Mouse (Mus musculus): ENCODE measurements around the gene Cd82.

The Cd82 gene

GRCm38 (mm10) chr2:93412101-93412500, 50.8 kb downstream of the Cd82 start:
- DNase-seq = no peak

GRCm38 (mm10) chr2:93410899-93411570, 51.9 kb downstream of the Cd82 start:
- no peak for DNase-seq

DNA sequence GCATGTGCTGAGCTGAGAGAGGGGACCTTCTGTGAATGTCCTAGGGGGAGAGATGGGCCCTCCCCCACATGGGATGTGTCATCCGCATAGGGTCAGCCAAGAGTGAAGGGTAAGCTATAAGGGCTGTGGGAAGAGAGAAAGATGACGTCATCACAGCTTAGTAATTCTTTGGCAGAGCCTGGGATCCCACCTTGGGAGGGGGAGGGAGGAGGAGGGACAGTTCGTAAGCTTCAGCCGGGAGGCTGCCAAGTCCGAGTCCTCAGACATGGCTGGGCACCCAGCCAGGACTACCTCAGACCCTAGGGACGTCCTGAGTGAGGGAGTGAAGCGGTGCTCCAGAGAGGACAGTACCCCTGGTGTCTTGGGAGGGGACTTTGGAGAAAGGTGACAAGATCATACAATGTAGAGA, 57.9 kb downstream of the Cd82 start:
- no peak for DNase-seq

- no peak for DNase-seq
Measured at GRCm38 (mm10) chr2:93404169-93404568, 58.8 kb downstream of the Cd82 start.

GRCm38 (mm10) chr2:93403267-93403666, 59.7 kb downstream of the Cd82 start:
- no peak for DNase-seq

DNA sequence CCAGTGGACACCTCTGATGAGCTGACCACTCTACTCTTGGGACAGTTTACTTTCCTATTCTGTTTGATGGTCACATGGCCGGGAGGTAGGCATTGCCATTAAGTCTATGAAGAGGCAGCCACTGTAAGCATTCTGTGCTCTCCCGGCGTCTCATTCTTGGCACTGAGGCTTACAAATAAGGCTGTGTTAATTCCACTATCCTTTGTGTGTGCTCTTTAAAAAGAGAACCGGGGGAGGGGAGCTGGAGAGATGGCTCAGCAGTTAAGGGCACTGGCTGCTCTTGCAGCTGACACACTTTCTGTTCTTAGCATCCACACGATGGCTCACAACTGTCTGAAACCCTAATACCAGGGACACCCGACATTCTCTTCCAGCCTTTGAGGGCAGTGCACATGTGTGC, 71.7 kb downstream of the Cd82 start:
- DNase-seq = no peak

GRCm38 (mm10) chr2:93390170-93390926, 72.6 kb downstream of the Cd82 start:
- DNase-seq = no peak

- no peak for DNase-seq
Measured at GRCm38 (mm10) chr2:93386958-93387357, 76.0 kb downstream of the Cd82 start.

- DNase-seq = no peak
Measured at GRCm38 (mm10) chr2:93383831-93384230, 79.1 kb downstream of the Cd82 start.

GRCm38 (mm10) chr2:93380680-93381089, 82.3 kb downstream of the Cd82 start:
- DNase-seq = no peak

DNA sequence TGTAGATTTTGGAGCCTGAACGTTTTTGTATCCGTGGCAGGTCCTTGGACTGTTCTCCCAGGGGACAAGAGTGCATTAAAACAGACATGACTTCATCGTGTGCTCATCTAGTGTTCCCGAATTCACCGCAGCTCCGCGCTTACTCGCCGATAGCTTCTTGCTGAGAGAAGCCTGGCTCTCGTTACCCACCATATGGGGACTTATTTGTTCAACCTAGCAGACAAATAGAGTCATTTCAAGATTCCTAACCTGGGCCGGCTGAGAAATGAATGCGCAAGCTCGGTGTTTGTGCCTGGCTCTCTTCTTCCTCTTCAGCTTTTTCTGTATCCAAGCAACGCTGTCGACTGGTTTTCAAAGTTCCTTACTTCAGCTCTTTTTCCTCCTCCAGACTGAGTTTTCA, 85.1 kb downstream of the Cd82 start:
- DNase-seq = no peak

DNA sequence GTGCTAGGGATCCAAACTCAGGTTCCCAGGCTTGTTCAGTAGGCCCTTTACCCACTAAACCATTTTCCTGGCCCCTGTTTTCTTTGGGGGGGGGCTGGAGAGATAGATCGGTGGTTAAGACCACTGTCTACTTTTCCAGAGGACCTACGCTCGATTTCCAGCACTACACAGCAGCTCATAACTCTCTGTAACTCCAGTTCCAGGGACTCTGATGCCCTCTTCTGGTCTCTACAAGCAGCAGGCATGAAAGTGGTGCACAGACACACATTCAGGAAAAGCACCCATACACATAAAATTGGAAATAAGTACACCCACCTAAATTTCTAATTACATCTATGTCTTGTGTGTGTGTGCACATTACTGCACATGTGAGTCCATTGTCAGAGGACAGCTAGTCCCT, 85.8 kb downstream of the Cd82 start:
- no peak for DNase-seq

- no peak for DNase-seq
Measured at GRCm38 (mm10) chr2:93372872-93373271, 90.1 kb downstream of the Cd82 start.

GRCm38 (mm10) chr2:93372097-93372571, 90.8 kb downstream of the Cd82 start:
- DNase-seq = no peak
